Mouse (Mus musculus) embryo, embryonic 9.5 days (tissue): ENCODE measurements around the gene Olfr1066.
"Not testable (repeated sequence)": the region's sequence is repeated elsewhere in the genome, so short reads cannot be mapped to it uniquely, and the experiment has no call there.

Experiments
- DNase-seq: peaks from one replicate; pipeline ENCODE4 v3.0.0-alpha.2; 2017; ENCODE audit errors: extremely low spot score

Olfr1066 gene

DNA sequence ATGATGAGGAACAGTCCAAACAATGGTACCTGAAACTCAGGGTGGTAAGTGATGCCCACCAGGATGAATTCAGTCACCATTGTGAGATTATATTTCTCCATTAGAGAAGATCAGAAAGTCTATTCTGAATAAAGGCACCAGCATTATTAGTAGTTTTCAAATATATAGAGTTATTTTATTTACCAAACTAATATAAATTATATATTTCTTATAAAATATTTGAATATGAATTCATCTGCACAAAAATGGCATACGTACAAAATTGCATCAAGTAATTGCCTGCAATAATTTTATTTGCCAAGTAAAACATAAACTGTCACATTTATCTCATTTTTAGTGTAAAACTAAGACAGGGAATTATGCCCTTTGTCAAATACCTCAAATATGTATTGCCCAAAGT, at the start of gene Olfr1066:
Gene Olfr1066, minus strand, starts transcription at position 101 of the 400 bp plus-strand sequence.
- no peak for DNase-seq

DNA sequence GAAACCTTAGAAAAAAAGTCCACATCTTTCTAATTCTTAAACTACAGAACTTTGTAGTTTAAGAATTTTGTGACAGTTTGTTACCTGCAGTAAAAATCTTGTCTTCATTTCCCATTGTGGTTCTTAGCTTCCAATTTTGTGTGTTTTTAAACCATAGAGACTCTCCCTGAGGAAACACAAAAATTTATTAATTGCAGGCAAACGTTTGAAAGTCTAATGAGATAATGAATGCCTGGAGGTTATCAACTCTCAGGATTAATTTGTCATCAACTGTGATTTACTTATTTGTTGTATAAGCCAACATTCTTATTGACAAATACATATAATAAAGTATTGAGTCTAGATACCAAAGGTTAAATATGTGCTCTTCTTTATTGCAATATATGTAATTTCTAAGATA, 31.2 kb upstream of the Olfr1066 start, which contains the start of gene Olfr228:
Gene Olfr228, minus strand, starts transcription at position 101 of the 400 bp plus-strand sequence.
- DNase-seq: no peak

DNA sequence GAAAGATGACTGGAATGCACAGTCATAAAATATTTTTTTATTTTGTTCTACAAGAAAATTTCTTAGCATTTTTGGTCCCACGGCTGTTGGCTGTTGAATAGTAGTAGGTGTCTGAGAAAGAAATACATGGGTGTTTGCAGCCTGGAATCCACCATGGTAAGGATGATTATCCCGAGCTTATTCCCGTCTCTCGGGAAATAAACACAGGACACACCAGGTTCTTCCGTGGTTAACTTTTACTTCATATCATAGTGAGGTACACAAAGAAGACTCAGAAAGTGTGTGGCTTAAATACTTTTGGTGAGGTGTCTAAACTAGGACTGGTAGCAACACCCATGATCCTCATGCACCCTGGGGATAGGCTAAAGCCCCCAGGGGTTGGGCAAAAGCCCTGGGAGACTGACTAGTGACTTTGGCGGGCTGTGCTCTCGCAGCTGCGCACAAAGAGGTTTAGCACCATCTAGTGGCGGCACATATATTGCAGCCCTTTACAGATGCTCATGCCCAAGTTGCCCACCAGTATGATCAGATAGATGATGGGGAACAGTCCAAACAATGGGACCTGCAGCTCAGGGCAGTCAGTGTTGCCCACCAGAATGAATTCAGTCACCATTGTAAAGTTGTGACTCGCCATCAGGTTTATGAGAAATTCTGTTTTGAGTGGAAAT, 8.5 kb upstream of the Olfr1066 start:
- peak; percentile 48 for DNase-seq

DNA sequence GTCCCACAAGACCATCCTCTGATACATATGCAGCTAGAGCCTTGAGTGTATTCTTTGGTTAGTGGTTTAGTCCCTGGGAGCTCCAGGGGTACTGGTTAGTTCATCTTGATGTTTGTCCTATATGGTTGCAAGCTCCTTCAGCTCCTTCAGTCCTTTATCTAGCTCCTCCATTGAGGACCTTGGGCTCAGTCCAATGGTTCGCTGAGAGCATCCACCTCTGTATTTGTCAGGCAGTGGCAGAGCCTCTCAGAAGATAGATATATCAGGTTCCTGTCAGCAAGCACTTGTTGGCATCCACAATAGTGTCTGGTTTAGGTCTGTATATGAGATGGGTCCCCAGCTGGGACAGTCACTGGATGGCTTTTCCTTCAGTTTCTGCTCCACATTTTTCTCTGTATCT, 4.4 kb upstream of the Olfr1066 start:
- no peak for DNase-seq

DNA sequence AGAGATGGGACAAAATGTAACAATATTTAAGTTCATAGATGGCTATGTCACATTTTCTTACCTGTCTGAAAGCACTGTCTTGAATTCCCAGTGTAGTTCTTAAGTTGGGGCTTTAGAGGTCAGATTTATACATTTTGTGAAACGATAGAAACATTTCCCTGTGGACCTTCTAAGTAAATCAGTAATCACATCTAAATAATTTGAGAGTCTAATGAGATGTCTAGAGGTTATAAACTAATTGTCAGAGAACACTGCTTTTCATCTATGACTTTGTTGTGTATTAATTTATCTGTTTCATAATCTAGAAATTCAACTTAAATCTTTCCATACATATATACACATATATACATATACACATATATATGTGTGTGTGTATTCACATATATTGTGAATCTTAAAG, 5.6 kb downstream of the Olfr1066 start, which contains the start of gene Olfr1065:
Gene Olfr1065, minus strand, starts transcription at position 101 of the 400 bp plus-strand sequence.
- DNase-seq: not testable (repeated sequence)

DNA sequence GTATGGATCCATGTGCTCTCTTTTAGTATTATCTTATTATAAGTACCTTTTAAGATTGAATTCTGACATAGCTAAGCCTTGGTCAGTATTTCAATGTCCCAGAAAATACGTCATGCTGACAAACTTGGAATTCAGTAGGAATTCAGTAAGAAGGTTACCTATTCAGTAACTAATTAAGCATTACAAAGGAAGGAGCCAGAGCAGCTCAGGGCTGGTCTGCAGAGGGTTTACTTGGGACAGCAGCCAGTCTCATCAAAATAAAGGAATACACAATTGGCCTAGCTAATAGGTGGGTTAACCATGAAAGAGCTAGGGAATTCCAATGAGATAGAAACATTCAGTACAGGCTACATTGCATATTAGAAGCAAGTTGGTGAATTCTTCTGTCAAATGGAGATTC, 14.0 kb downstream of the Olfr1066 start:
- not testable (repeated sequence) for DNase-seq

DNA sequence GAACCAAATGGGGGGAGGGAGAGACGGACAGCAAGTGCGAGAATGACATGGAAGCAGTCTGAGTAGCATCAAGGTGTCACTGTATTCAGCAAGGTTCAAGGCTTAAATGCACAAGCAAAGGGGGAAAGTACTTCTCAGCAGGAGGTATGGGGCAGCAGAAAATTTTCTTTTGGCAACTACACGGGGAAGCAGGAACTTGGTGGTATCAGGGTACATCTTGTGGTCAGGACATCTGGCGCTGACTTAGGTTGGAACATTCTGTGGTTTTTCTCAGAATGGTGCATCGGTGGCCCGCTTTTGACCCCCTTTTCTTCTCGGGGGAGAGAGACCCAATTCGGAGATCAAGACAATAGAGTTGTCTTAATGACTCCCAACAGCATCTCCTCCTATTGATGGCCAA, 27.6 kb downstream of the Olfr1066 start:
- not testable (repeated sequence) for DNase-seq

DNA sequence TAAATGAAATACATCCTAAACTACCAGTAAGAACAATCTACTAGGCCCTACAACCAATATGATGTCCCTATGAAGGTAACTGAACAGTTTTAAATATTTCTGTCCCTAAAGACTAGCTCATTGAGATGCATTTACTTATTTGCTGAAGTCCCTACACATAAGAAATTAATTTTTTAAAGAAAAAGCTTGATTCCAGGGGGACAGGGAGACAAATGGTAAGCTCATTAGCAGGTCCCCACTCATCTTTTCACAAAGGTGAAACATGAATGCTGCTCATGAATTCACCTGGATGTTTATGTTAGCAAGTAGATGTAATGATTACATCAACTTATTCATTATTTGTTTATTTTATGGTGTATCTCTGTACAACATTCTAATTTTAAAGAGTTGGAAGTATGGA, 29.4 kb downstream of the Olfr1066 start, which contains the start of gene Olfr1062:
Gene Olfr1062, minus strand, starts transcription at position 101 of the 400 bp plus-strand sequence.
- not testable (repeated sequence) for DNase-seq

DNA sequence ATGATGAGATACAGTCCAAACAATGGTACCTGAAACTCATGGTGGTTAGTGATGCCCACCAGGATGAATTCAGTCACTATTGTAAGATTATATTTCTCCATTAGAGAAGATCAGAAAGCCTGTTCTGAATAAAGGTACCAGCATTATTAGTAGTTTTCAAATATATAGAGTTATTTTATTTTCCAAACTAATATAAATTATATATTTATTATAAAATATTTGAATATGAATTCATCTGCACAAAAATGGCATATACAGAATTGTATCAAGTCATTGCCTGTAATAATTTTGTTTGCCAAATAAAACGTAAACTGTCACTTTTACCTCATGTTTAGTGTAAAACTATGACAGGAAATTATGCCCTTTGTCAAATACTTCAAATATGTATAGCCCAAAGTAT, 42.1 kb downstream of the Olfr1066 start, which contains the start of gene Olfr1061:
Gene Olfr1061, minus strand, starts transcription at position 101 of the 400 bp plus-strand sequence.
- no peak for DNase-seq
